Mouse (Mus musculus): ENCODE measurements around the gene Cyth1.

DNA sequence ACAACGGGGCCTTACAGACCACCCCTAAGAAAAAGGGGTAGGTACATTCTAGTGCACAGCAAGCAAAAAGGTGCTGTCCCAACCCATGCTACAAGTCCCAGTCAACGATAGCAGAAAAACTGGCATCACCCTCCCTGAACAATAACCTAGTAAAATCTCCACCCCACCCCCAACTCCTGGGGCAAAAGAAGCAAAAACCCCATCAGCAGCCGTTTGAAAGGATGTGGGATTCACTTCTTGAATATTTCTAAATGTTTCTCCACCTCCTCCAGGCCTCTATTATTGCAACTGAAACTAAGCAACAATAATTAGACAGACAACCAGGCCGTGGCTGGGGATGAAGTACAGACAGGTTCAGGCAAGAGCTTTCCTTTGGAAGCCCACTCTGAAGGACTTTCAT is 8.0 kb downstream of the Cyth1 start:
- no peak for TF ChIP-seq CTCF (IDR thresholded peaks at IDR 0.05; ENCODE audit: low read depth, low read length)
- TF ChIP-seq EP300 (IDR thresholded peaks at IDR 0.05; ENCODE audit: insufficient read depth, low read depth, low read length): no peak

All from ES-Bruce4 (cell line).